Mouse (Mus musculus): ENCODE results near the gene Ddx59. TPM values are rescaled to one million over a fixed set of nuclear protein-coding genes. Genes with fewer than 3 reads are reported as not detected.

Ddx59 gene
- polyA plus RNA-seq, 1 experiment: 3.6 TPM

DNA sequence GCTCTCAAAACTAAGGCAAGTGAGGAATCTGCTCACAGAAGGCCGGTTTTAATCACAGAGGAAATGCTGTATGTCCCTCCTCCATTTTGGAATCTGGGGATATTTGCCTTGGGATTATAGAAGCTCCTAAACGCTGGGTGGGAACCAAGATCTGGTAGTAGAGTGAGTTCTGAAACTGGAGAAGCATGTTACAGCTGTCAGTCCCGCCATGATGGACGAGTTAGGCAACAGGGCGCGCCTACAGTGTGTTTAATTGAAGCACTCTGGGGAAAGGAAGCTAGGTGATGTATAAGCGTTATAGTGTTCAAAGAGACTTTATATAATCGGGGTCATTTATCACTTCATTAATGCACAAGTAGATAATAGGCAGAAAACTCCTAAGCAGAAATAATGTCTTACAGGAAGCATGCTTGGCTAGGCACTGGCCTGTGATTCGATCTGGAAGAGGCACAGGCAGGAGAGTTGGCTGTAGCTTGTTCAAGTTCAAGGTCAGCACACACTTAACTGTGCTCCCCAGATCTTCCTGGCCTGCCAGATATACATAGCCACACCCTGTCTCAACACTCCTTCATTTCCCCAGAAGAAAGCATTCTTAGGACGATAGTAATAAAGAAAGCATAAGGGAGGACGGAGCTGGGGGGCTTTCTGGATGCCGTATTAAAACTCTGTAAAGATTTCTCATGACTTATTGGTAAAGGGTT lies 29.6 kb downstream of the Ddx59 start:
- no peaks in the 10 kb centered on the region for H3K4me1 ChIP-seq (ENCODE audit: control insufficient read depth, insufficient read depth, low read length)
- 71% methylated on average over 12 of the region's 12 CpGs for WGBS
- no peak for DNase-seq
- TF ChIP-seq CTCF (IDR thresholded peaks at IDR 0.05; ENCODE audit: insufficient read depth, low read length) (no peak), POLR2A (IDR thresholded peaks at IDR 0.05; ENCODE audit: borderline replicate concordance, extremely low read depth, low read depth, low read length) (no peak)
- no peak overlapping the region for H3K4me3 ChIP-seq (replicated peaks; ENCODE audit: extremely low read depth, low read depth, low read length)

DNA sequence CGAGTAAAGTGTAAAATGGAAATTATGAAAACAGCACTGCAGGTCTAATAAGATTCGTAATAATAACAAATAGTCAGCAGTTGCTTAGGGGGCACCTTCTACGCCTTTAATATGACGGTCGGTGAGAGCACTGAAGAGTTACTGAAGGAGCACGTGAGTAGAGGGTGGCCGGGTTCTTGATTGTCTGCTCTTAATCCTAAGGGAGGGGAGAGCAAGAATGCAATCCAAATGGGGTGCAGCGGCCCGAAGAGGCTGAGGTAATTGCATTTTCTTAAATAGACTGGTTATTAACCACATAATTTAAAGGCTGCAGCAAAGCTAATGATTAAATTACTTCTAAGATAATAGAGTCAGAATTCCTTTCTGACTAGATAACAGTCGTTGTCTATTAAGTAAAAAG lies 31.9 kb downstream of the Ddx59 start:
- TF ChIP-seq POLR2A (IDR thresholded peaks at IDR 0.05; ENCODE audit: borderline replicate concordance, extremely low read depth, low read depth, low read length) (no peak), CTCF (IDR thresholded peaks at IDR 0.05; ENCODE audit: insufficient read depth, low read length) (no peak)
- no peak overlapping the region for H3K4me3 ChIP-seq (replicated peaks; ENCODE audit: extremely low read depth, low read depth, low read length)
- DNase-seq: no peak
- no peaks in the 10 kb centered on the region for H3K4me1 ChIP-seq (ENCODE audit: control insufficient read depth, insufficient read depth, low read length)
- 73% methylated on average over 10 of the region's 10 CpGs for WGBS

DNA sequence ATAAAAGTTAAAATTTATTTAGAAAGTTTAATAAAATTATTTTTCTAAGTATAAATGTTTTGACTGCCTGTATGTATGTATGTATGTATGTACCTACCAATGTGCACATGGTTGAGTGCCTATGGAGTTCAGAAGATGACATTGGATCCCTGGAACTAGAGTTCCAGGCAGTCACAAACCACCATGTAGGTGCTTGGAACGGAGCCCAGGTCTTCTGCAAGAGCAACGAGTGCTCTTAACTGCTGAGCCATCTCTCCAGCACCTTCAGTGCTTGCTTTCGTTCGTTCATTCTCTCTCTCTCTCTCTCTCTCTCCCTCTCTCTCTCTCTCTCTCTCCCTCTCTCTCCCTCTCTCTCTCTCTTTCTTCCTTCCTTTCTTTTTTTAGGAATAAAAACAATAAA lies 32.3 kb downstream of the Ddx59 start:
- H3K4me1 ChIP-seq (ENCODE audit: control insufficient read depth, insufficient read depth, low read length): no peaks in the 10 kb centered on the region
- WGBS: 35% methylated on average over 4 of the region's 4 CpGs
- no peak overlapping the region for H3K4me3 ChIP-seq (replicated peaks; ENCODE audit: extremely low read depth, low read depth, low read length)
- TF ChIP-seq CTCF (IDR thresholded peaks at IDR 0.05; ENCODE audit: insufficient read depth, low read length) (no peak), POLR2A (IDR thresholded peaks at IDR 0.05; ENCODE audit: borderline replicate concordance, extremely low read depth, low read depth, low read length) (no peak)
- no peak for DNase-seq

DNA sequence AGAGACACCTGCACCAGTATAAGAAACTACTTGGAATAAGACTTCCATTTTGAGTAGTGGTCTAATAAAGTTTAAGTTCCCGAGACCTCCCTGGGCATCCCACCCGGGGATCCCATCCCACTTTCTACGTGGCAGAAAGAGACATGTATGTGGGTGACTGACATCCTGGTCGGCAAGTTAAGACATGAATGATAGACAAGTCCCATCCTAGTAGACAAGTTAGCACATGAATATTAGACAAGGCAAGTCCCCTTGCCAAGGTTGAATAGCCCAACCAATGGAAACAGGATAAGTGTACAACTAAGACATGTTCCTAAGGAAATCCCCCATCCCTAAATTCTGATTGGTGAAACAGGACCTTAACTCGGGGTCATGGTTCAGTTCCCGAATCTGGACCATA lies 34.5 kb downstream of the Ddx59 start:
- no peak for DNase-seq
- no peak overlapping the region for H3K4me3 ChIP-seq (replicated peaks; ENCODE audit: extremely low read depth, low read depth, low read length)
- no peaks in the 10 kb centered on the region for H3K4me1 ChIP-seq (ENCODE audit: control insufficient read depth, insufficient read depth, low read length)
- TF ChIP-seq POLR2A (IDR thresholded peaks at IDR 0.05; ENCODE audit: borderline replicate concordance, extremely low read depth, low read depth, low read length): no peak
- TF ChIP-seq CTCF (IDR thresholded peaks at IDR 0.05; ENCODE audit: insufficient read depth, low read length): no peak
- 92% methylated on average over 6 of the region's 6 CpGs for WGBS

DNA sequence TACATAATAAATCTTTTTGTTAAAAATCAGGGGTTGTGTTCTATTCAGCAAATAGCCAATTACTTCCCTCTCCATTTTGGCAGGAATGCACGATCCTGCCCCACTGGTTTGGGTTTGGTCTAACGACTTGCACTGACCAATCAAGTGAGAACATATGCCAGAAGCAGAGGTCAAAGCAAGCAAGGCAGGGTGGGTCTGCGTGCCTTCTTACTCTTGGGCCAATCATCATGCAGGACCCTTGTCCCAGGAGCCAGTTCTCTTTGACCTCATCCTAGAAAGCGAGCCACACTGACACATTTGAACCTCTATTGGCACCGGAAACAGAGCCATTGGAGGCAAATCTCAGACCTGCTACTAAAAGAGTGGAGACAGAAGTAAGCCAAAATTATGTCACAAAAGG lies 35.1 kb downstream of the Ddx59 start:
- WGBS: 81% methylated on average over 5 of the region's 5 CpGs
- DNase-seq: no peak
- Histone ChIP-seq H3K4me3 (replicated peaks; ENCODE audit: extremely low read depth, low read depth, low read length) (no peak overlapping the region), H3K4me1 (ENCODE audit: control insufficient read depth, insufficient read depth, low read length) (no peaks in the 10 kb centered on the region)
- no peak for TF ChIP-seq CTCF (IDR thresholded peaks at IDR 0.05; ENCODE audit: insufficient read depth, low read length)
- TF ChIP-seq POLR2A (IDR thresholded peaks at IDR 0.05; ENCODE audit: borderline replicate concordance, extremely low read depth, low read depth, low read length): no peak

DNA sequence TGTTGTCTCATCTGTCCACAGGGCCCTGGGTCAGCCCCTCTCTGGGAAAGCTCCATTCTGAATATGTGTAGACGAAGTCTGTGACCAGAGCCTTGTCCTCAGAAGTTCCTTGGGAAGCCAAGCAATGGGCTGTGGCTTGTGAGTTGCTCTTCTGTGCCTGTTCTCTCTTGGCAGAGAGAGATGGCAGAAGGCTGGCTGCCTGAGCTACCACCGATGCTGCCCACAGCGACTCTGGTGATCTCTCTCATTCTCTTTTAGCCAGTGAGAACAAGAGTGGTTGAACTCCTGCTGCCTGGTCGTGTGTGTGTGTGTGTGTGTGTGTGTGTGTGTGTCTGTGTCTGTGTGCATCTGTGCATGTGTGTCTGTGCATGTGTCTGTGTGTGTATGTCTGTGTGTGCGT lies 37.4 kb downstream of the Ddx59 start:
- DNase-seq: no peak
- no peak overlapping the region for H3K4me3 ChIP-seq (replicated peaks; ENCODE audit: extremely low read depth, low read depth, low read length)
- TF ChIP-seq CTCF (IDR thresholded peaks at IDR 0.05; ENCODE audit: insufficient read depth, low read length): no peak
- TF ChIP-seq POLR2A (IDR thresholded peaks at IDR 0.05; ENCODE audit: borderline replicate concordance, extremely low read depth, low read depth, low read length): no peak
- H3K4me1 ChIP-seq (ENCODE audit: control insufficient read depth, insufficient read depth, low read length): no peaks in the 10 kb centered on the region
- 76% methylated on average over 5 of the region's 5 CpGs for WGBS

DNA sequence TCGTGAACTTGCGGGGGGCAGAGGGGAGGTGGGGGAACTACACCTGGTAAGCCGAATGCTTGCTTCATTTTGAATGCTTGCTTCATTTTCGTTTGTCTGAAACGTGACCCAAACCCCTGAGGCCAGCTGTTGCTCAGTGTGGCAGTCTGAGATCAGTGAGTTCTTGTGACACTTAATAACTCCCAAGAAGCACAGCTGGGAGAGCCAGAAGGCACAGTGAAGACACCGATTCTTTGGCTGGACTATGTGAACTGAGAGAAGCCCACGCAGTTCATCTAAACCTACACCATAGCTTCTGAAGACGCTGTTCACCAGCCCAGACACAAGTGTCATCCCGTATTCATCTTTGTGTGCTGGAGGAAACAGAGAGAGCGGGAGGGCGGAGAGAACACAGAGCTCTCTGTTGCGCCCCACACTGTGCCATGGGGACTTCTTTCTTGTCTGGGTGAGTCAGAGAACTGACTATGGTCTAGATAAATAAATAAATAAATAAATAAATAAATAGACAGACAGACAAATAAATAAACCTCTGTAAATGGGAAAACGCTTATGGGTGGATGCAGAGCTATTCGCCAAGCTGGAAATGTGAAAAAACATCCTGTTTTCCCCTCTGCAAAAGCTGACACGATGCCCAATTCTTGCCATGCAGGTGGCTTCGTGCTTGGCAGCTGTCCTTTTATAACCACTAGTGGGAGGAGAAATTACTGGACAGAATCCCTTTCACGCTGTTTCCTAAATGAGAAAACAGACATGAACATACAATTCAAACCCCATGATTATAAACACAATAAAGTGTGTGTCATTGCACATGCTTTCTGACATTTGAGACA lies 40.9 kb downstream of the Ddx59 start:
- WGBS: 74% methylated on average over 17 of the region's 17 CpGs
- Histone ChIP-seq H3K4me3 (replicated peaks; ENCODE audit: extremely low read depth, low read depth, low read length) (no peak overlapping the region), H3K4me1 (ENCODE audit: control insufficient read depth, insufficient read depth, low read length) (no peaks in the 10 kb centered on the region)
- DNase-seq: no peak
- no peak for TF ChIP-seq POLR2A (IDR thresholded peaks at IDR 0.05; ENCODE audit: borderline replicate concordance, extremely low read depth, low read depth, low read length)
- no peak for TF ChIP-seq CTCF (IDR thresholded peaks at IDR 0.05; ENCODE audit: insufficient read depth, low read length)

DNA sequence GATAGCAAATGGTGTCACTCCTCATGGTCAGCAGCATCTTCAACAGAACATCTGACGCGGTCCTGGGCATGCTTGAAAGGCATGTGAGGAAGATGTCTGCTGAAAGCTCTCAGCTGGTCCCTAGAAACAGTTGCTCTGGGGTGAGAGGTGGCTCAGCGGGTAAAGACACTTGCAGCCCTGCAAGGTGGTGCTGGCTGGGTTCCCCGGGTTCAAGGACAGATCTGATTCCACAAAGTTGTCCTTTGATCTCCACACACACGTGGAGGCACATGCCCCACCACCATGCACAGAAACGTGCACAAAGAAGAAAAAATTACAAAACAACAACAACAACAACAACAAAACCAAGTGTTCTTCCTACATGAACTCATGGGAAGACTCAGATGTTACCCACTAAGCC lies 41.7 kb downstream of the Ddx59 start:
- TF ChIP-seq POLR2A (IDR thresholded peaks at IDR 0.05; ENCODE audit: borderline replicate concordance, extremely low read depth, low read depth, low read length): no peak
- no peak for TF ChIP-seq CTCF (IDR thresholded peaks at IDR 0.05; ENCODE audit: insufficient read depth, low read length)
- WGBS: 72% methylated on average over 6 of the region's 6 CpGs
- no peaks in the 10 kb centered on the region for H3K4me1 ChIP-seq (ENCODE audit: control insufficient read depth, insufficient read depth, low read length)
- DNase-seq: no peak
- no peak overlapping the region for H3K4me3 ChIP-seq (replicated peaks; ENCODE audit: extremely low read depth, low read depth, low read length)

DNA sequence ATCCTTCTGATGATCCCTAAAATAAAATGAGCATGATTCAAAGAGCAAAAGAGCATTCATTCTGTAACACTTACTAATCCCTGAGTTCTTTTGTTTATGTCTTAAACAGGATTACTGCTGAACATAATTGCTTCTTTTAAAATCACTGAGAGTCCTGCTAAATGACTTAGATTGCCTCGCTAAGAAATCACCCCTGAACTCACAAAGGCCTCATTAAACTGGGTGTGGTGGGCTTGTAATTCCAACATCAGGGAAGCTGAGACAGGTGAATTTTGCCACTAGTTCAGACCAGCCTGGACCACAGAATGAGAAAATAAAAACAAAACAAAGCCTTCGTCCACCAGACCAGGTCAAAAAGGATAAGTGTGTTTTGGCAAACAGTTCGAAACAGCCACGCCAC lies 42.3 kb downstream of the Ddx59 start:
- TF ChIP-seq POLR2A (IDR thresholded peaks at IDR 0.05; ENCODE audit: borderline replicate concordance, extremely low read depth, low read depth, low read length) (no peak), CTCF (IDR thresholded peaks at IDR 0.05; ENCODE audit: insufficient read depth, low read length) (no peak)
- no peaks in the 10 kb centered on the region for H3K4me1 ChIP-seq (ENCODE audit: control insufficient read depth, insufficient read depth, low read length)
- 79% methylated on average over 4 of the region's 4 CpGs for WGBS
- H3K4me3 ChIP-seq (replicated peaks; ENCODE audit: extremely low read depth, low read depth, low read length): no peak overlapping the region
- no peak for DNase-seq

Measured in lung, adult 2 months (tissue).